18 mouse cellular contexts compared by ENCODE assay signal in the genomic region with DNA sequence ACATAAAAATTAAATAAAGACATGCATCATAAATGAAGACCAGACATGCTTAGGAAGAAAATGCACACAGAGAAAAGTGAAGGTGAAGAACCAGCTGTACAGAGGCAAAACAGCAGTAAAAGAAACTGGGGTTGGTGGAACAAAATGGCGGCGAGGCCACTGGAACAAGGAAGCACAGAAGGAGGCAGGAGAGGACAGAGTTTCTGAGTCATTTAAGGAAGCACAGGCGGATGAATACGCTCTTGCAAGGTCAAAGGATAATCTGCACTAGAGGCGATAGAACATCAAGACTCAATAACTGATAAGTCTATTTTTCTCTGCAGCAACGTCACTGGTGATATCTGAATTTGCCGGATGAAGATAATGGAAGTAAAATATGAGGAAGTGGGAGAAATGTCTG.
"Had no signal": no experiment of that assay in that cellular context is flagged by ENCODE, and none has a peak within 500 bp of the region (broad histone marks: within the 10 kb centered on the region; RNA-seq: fewer than 3 reads in every experiment).

No protein-coding gene starts in this region.

- DNase-seq: lung, adult 2 months; lung, postnatal 14 days; lung, postnatal 36 days; midbrain, embryonic 14.5 days; retina, postnatal 1 day; right cerebral cortex, adult 18-20 months; right cerebral cortex, postnatal 25 days; right cerebral cortex, postnatal 4 days; thymus, adult 2 months; thymus, postnatal 25 days; thymus, postnatal 4 days had no signal

- H3K27me3 ChIP-seq: lung, embryonic 15.5 days; midbrain, embryonic 12.5 days; neural tube, embryonic 13.5 days; neural tube, embryonic 15.5 days; stomach, embryonic 15.5 days had no signal

- H3K4me3 ChIP-seq: lung, embryonic 15.5 days; midbrain, embryonic 10.5 days; midbrain, embryonic 12.5 days; myocyte; neural tube, embryonic 13.5 days; neural tube, embryonic 15.5 days; stomach, embryonic 15.5 days had no signal

- H3K9me3 ChIP-seq: lung, embryonic 15.5 days; midbrain, embryonic 10.5 days; midbrain, embryonic 12.5 days; neural tube, embryonic 13.5 days; neural tube, embryonic 15.5 days; stomach, embryonic 15.5 days had no signal

- H3K27ac ChIP-seq: lung, embryonic 15.5 days; midbrain, embryonic 10.5 days; midbrain, embryonic 12.5 days; neural tube, embryonic 13.5 days; neural tube, embryonic 15.5 days; stomach, embryonic 15.5 days had no signal

- H3K9ac ChIP-seq: lung, embryonic 15.5 days; midbrain, embryonic 12.5 days; neural tube, embryonic 13.5 days; neural tube, embryonic 15.5 days; stomach, embryonic 15.5 days had no signal

- H3K36me3 ChIP-seq: lung, embryonic 15.5 days; midbrain, embryonic 10.5 days; midbrain, embryonic 12.5 days; neural tube, embryonic 13.5 days; neural tube, embryonic 15.5 days; stomach, embryonic 15.5 days had no signal
